Mouse (Mus musculus) spleen, embryonic (tissue): Measurements from ENCODE around the gene Fgf8.

Source experiments
- CTCF ChIA-PET: fragments of 350-600 bp; sonication (Branson Sonifier 250); formaldehyde crosslinking; loops from one replicate; lab custom pipeline; 2022; lab: Charles Lee

The Fgf8 gene

GRCm38 (mm10) chr19:45733564-45733963, 9.2 kb downstream of the Fgf8 start:
- CTCF ChIA-PET = no interaction called here

GRCm38 (mm10) chr19:45731658-45732057, 11.1 kb downstream of the Fgf8 start:
- CTCF ChIA-PET = no interaction called here

GRCm38 (mm10) chr19:45730042-45730441, 12.7 kb downstream of the Fgf8 start:
- CTCF ChIA-PET = no interaction called here

- CTCF ChIA-PET = no interaction called here
Observed at GRCm38 (mm10) chr19:45727231-45727630, 15.5 kb downstream of the Fgf8 start.

- CTCF ChIA-PET = interaction anchor here (0.5 to 0.6 kb wide), 2 partner anchors 49 to 1091 kb away, joined by 4 to 5 read pairs; no protein-coding TSS in a partner anchor
Observed at GRCm38 (mm10) chr19:45725677-45726277, 16.9 kb downstream of the Fgf8 start.

- CTCF ChIA-PET = no interaction called here
Observed at GRCm38 (mm10) chr19:45722188-45722587, 20.5 kb downstream of the Fgf8 start.

GRCm38 (mm10) chr19:45718286-45718685, 24.4 kb downstream of the Fgf8 start:
- CTCF ChIA-PET = no interaction called here

- CTCF ChIA-PET = no interaction called here
Observed at GRCm38 (mm10) chr19:45717493-45718220, 25.1 kb downstream of the Fgf8 start.

- CTCF ChIA-PET = no interaction called here
Observed at GRCm38 (mm10) chr19:45708704-45709103, 34.0 kb downstream of the Fgf8 start.

GRCm38 (mm10) chr19:45696281-45696600, 46.5 kb downstream of the Fgf8 start:
- CTCF ChIA-PET = no interaction called here

- CTCF ChIA-PET = no interaction called here
Observed at GRCm38 (mm10) chr19:45695496-45696280, 47.0 kb downstream of the Fgf8 start.

GRCm38 (mm10) chr19:45694056-45694455, 48.7 kb downstream of the Fgf8 start:
- CTCF ChIA-PET = no interaction called here

- CTCF ChIA-PET = interaction anchor here (0.7 kb wide), 1 partner anchor 10 kb away, joined by 3 read pairs; no protein-coding TSS in a partner anchor
Observed at GRCm38 (mm10) chr19:45692211-45692610, 50.5 kb downstream of the Fgf8 start.

- CTCF ChIA-PET = no interaction called here
Observed at GRCm38 (mm10) chr19:45691001-45691535, 51.6 kb downstream of the Fgf8 start.

- CTCF ChIA-PET = no interaction called here
Observed at GRCm38 (mm10) chr19:45687001-45687400, 55.7 kb downstream of the Fgf8 start.
